Mouse (Mus musculus): ENCODE data around the gene Vcan.

DNA sequence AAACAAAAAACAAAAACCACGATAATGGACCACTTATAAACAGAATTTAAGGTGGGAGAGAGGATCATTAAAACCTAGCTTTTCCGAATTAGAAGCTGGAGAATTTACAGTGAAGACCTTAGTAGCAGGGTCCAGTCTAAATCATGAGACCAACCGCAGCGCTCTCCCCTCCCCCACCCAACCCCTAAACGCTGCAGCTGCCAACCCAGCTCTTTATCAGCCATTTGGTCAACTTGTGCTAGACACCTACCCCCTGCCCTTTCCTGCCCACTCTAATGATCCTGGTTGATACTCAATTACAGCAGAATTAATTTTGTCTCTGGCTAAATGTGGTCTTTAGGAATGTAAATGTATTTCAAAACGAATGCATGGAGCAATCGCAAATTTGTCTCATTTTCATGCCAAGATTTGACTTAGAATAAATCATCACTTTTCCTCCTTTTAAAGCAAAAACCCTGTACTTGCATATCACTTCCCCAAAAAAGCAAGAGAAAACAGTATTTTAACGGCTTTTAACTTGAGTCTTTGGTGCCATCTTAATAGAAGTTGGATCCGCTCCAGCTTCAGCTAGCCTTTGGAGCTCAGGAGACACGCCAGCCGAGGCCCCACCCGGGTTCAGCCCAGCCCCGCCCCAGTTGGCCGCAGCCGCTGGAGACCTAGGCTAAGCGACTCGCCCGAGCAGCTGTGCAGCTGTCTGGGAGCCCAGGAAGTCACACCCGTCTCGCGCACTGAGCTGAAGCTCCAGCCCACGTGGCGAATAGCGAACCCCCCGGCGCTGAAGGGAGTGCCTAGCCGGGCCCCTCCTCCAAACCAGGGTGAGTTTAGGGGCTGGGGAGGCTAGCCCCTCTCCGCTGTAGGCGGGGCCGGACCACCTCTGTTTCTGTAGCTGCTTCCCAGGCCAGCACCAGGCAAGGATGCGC is 3.3 kb downstream of the Vcan start:
- TF ChIP-seq CTCF (IDR thresholded peaks at IDR 0.05; ENCODE audit: low read depth) (no peak), EP300 (optimal IDR thresholded peaks at IDR 0.05) (no peak)
